Mouse (Mus musculus) limb, embryonic 14.5 days (tissue): ENCODE measurements around the gene Rras. TPM values are rescaled to one million over a fixed set of nuclear protein-coding genes. Genes with fewer than 3 reads are reported as not detected.
"Not testable (repeated sequence)": the region's sequence is repeated elsewhere in the genome, so short reads cannot be mapped to it uniquely, and the experiment has no call there.

Experiments used
- ATAC-seq: fragments of 200-750 bp; cut with Nextera tagmentation; 2 replicates; pipeline ENCODE4 v1.8.0; 2017; ENCODE audit warnings: low read depth, moderate number of reproducible peaks, moderate TSS enrichment; ENCODE audit not compliant: low FRiP score
- DNase-seq: peaks from one replicate; pipeline ENCODE4 v3.0.0-alpha.2; 2015; ENCODE audit warnings: low spot score
- H3K27ac ChIP-seq: fragments of 300-500 bp; sonication (generic); replicated peaks from 2 replicates; pipeline ENCODE4 v1.5.1; 2014; ENCODE audit warnings: low read depth, mild to moderate bottlenecking, low read length, moderate library complexity, mixed read lengths
- H3K27me3 ChIP-seq: fragments of 300-500 bp; sonication (generic); 2 replicates; pipeline ENCODE4 v1.6.1; 2014; ENCODE audit warnings: low read length, mixed read lengths; ENCODE audit not compliant: control insufficient read depth, insufficient read depth
- H3K36me3 ChIP-seq: fragments of 300-500 bp; sonication (generic); 2 replicates; pipeline ENCODE4 v1.6.1; 2014; ENCODE audit warnings: mild to moderate bottlenecking, low read length, moderate library complexity, mixed read lengths; ENCODE audit not compliant: control insufficient read depth, insufficient read depth
- H3K4me1 ChIP-seq: fragments of 300-500 bp; sonication (generic); 2 replicates; pipeline ENCODE4 v1.6.1; 2014; ENCODE audit warnings: antibody characterized with exemption, low read length, mixed read lengths; ENCODE audit not compliant: control insufficient read depth, insufficient read depth
- H3K4me2 ChIP-seq: fragments of 300-500 bp; sonication (generic); replicated peaks from 2 replicates; pipeline ENCODE4 v1.6.1; 2014; ENCODE audit warnings: low read depth, mild to moderate bottlenecking, low read length, moderate library complexity; ENCODE audit not compliant: severe bottlenecking
- H3K4me3 ChIP-seq: fragments of 300-500 bp; sonication (generic); replicated peaks from 2 replicates; pipeline ENCODE4 v1.5.1; 2014; ENCODE audit warnings: low read length
- H3K9ac ChIP-seq: fragments of 300-500 bp; sonication (generic); 2 replicates; pipeline ENCODE4 v1.6.1; 2014; ENCODE audit warnings: mild to moderate bottlenecking, low read depth, low read length, moderate library complexity; ENCODE audit not compliant: severe bottlenecking
- H3K9me3 ChIP-seq: fragments of 300-500 bp; sonication (generic); 2 replicates; pipeline ENCODE4 v1.6.1; 2016; ENCODE audit warnings: low read length; ENCODE audit not compliant: control insufficient read depth
- POLR2A ChIP-seq: fragments of 200-500 bp; IDR thresholded peaks from 2 replicates; pipeline ENCODE4 v1.8.0; 2012; ENCODE audit warnings: inconsistent platforms, mild to moderate bottlenecking, moderate library complexity, borderline replicate concordance; ENCODE audit not compliant: insufficient read depth, insufficient read length; ENCODE audit errors: extremely low read depth
- WGBS: fragments of 180-500 bp; shearing (Covaris S2); extraction: QIAGEN DNeasy Blood & Tissue Kit; methylation state at CpG from one replicate; pipeline ENCODE4 v1.1.7; 2014; 5-methylcytosine and 5-hydroxymethylcytosine counted together
- polyA plus RNA-seq, 2 experiments: library from polyadenylated mRNA; depleted of rRNA in 1 of 2; stranded (reverse) in 1 of 2; unstranded in 1 of 2; fragments of >200 nt; fragmentation: Nextera tagmentation in 1 of 2; extraction: Ambion mirVana in 1 of 2; gene quantifications; 2 replicates each; pipeline versions ENCODE4 v1.2.1 to v1.2.3; 2012 to 2014

Rras gene
- polyA plus RNA-seq, 2 experiments: 42.8 to 53.8 TPM

- no peaks in the 10 kb centered on the region for H3K36me3 ChIP-seq
- TF ChIP-seq POLR2A: no peak
- peak; percentile 51 for DNase-seq
- H3K9ac ChIP-seq: no peak overlapping the region
- H3K4me2 ChIP-seq: peak overlapping the region; percentile 91
- no peak overlapping the region for H3K27ac ChIP-seq
- H3K4me3 ChIP-seq: no peak overlapping the region; the same call in 1 of the 2 replicates
- no peak for ATAC-seq
- H3K4me1 ChIP-seq: peaks cover 21% of the 10 kb centered on the region
- H3K9me3 ChIP-seq: no peaks in the 10 kb centered on the region
- no peaks in the 10 kb centered on the region for H3K27me3 ChIP-seq
- 29% methylated on average over 8 of the region's 8 CpGs for WGBS
These were observed 1.3 kb downstream of the Rras start for GRCm38 (mm10) chr7:45019031-45019571.

- no peak overlapping the region for H3K27ac ChIP-seq
- H3K4me1 ChIP-seq: peaks cover 11% of the 10 kb centered on the region
- H3K4me2 ChIP-seq: no peak overlapping the region
- H3K4me3 ChIP-seq: no peak overlapping the region
- no peak for TF ChIP-seq POLR2A
- no peaks in the 10 kb centered on the region for H3K27me3 ChIP-seq
- WGBS: 58% methylated on average over 8 of the region's 9 CpGs
- no peaks in the 10 kb centered on the region for H3K9me3 ChIP-seq
- no peak for ATAC-seq
- no peak for DNase-seq
- no peak overlapping the region for H3K9ac ChIP-seq
- no peaks in the 10 kb centered on the region for H3K36me3 ChIP-seq
These were observed 2.5 kb downstream of the Rras start for GRCm38 (mm10) chr7:45020225-45020624.

DNA sequence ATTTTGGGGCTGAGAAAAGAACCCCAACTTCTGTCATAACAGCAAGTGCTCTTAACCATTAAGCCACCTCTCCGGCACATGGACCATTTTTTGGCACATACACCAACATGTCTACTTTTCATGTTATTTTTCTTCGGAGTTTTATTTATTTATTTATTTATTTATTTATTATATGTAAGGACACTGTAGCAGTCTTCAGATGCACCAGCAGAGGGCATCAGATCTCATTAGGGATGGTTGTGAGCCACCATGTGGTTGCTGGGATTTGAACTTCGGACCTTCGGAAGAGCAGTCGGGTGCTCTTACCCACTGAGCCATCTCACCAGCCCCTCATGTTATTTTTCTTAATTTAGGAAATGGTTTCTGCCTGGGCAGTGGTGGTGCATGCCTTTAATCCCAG is 6.0 kb downstream of the Rras start:
- H3K9ac ChIP-seq, H3K4me1 ChIP-seq, DNase-seq, ATAC-seq, H3K27me3 ChIP-seq, H3K4me3 ChIP-seq, H3K27ac ChIP-seq, H3K4me2 ChIP-seq, H3K9me3 ChIP-seq: not testable (repeated sequence)
- WGBS: 77% methylated on average over 5 of the region's 5 CpGs
- peaks cover 24% of the 10 kb centered on the region for H3K36me3 ChIP-seq

DNA sequence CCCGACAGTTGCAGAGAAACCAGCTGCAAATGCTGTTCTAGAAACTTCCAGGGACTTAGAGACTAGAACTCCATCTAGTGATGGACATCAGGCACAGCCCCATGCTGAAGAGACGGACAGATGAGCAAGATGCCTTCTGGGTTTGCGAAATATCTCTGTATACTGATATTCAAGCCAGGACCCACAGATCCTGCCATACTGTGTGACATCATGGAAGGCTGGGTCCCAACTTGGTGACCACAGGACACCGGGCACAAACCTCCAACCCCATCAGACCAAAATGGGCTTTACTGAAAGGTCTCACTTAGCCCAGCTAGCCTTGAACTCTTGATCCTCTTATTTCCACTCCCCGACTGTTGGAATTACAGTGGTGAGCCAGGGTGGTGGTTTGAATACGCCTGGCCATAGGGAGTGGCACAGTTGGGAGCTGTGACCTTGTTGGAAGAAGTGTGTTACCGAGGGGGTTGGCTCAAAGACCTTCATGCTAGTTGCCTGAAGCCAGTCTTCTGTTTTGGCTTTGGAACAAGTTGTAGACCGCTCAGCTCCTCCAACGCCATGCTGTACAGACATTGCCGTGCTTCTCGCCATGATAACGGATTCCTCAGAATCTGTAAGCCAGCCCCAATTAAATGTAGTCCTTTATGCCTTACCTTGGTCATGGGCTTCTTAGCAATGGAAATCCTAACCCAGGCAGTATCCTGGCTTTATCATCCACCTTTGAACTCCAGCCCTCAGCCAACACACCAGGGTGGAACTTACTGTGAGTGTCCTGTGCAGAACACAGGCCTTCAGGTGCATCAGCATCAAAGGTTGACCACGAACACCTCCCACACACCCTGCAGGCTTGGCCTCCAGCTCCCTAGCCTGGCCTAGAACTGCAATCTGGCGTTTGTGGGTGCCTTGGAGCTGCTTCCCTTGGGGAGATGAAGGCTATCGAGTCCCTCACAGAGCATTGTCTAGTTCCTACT is 6.8 kb downstream of the Rras start:
- H3K4me1 ChIP-seq: no peaks in the 10 kb centered on the region
- no peak for ATAC-seq
- DNase-seq: no peak
- 89% methylated on average over 15 of the region's 15 CpGs for WGBS
- H3K27me3 ChIP-seq: no peaks in the 10 kb centered on the region
- H3K4me2 ChIP-seq: no peak overlapping the region
- H3K4me3 ChIP-seq: no peak overlapping the region
- peaks cover 32% of the 10 kb centered on the region for H3K36me3 ChIP-seq
- H3K9me3 ChIP-seq: no peaks in the 10 kb centered on the region
- no peak overlapping the region for H3K9ac ChIP-seq
- H3K27ac ChIP-seq: no peak overlapping the region
- TF ChIP-seq POLR2A: no peak

- TF ChIP-seq POLR2A: no peak
- Histone ChIP-seq H3K36me3 (peaks cover 44% of the 10 kb centered on the region), H3K9me3 (no peaks in the 10 kb centered on the region), H3K4me3 (no peak overlapping the region), H3K9ac (no peak overlapping the region), H3K27me3 (no peaks in the 10 kb centered on the region), H3K4me2 (no peak overlapping the region), H3K4me1 (no peaks in the 10 kb centered on the region), H3K27ac (no peak overlapping the region)
- ATAC-seq: no peak
- DNase-seq: no peak
- WGBS: 70% methylated on average over 8 of the region's 8 CpGs
These were observed 8.0 kb downstream of the Rras start for GRCm38 (mm10) chr7:45025601-45026220.
